Mouse (Mus musculus) lung, embryonic 16.5 days (tissue): ENCODE measurements around the gene Cr2. TPM values are rescaled to one million over a fixed set of nuclear protein-coding genes. Genes with fewer than 3 reads are reported as not detected.

Experiments
- ATAC-seq: fragments of 200-750 bp; cut with Nextera tagmentation; 2 replicates; pipeline ENCODE4 v1.8.0; 2017; ENCODE audit warnings: low read depth, mild to moderate bottlenecking, moderate library complexity
- H3K27ac ChIP-seq: fragments of 300-500 bp; sonication (generic); 2 replicates; pipeline ENCODE4 v1.5.1; 2014; ENCODE audit warnings: mild to moderate bottlenecking, control low read depth, low read length
- H3K27me3 ChIP-seq: fragments of 300-500 bp; sonication (generic); 2 replicates; pipeline ENCODE4 v1.6.1; 2014; ENCODE audit warnings: low read depth, low read length, mixed read lengths; ENCODE audit not compliant: control insufficient read depth, insufficient read depth
- H3K36me3 ChIP-seq: fragments of 300-500 bp; sonication (generic); 2 replicates; pipeline ENCODE4 v1.6.1; 2014; ENCODE audit warnings: low read length; ENCODE audit not compliant: control insufficient read depth, insufficient read depth
- H3K4me1 ChIP-seq: fragments of 300-500 bp; sonication (generic); replicated peaks from 2 replicates; pipeline ENCODE4 v1.6.1; 2014; ENCODE audit warnings: low read length, mixed read lengths; ENCODE audit not compliant: control insufficient read depth, insufficient read depth
- H3K4me2 ChIP-seq: fragments of 300-500 bp; sonication (generic); 2 replicates; pipeline ENCODE4 v1.6.1; 2014; ENCODE audit warnings: low read depth, low read length, control low read depth
- H3K4me3 ChIP-seq: fragments of 300-500 bp; sonication (generic); 2 replicates; pipeline ENCODE4 v1.5.1; 2014; ENCODE audit warnings: mild to moderate bottlenecking, low read length, control low read depth
- H3K9ac ChIP-seq: fragments of 300-500 bp; sonication (generic); 2 replicates; pipeline ENCODE4 v1.6.1; 2014; ENCODE audit warnings: low read length, control low read depth
- H3K9me3 ChIP-seq: fragments of 300-500 bp; sonication (generic); 2 replicates; pipeline ENCODE4 v1.6.1; 2016; ENCODE audit warnings: low read length; ENCODE audit not compliant: control insufficient read depth
- WGBS: fragments of 180-500 bp; shearing (Covaris S2); extraction: QIAGEN DNeasy Blood & Tissue Kit; methylation state at CpG from one replicate; pipeline ENCODE4 v1.1.7; 2014; 5-methylcytosine and 5-hydroxymethylcytosine counted together
- polyA plus RNA-seq: library from polyadenylated mRNA; unstranded; fragments of >200 nt; fragmentation: Nextera tagmentation; extraction: Ambion mirVana; gene quantifications from 2 replicates; pipeline ENCODE4 v1.2.1, GENCODE M21; 2015

Cr2 gene
- polyA plus RNA-seq, 1 experiment from 2014 or later: 0.23 TPM

DNA sequence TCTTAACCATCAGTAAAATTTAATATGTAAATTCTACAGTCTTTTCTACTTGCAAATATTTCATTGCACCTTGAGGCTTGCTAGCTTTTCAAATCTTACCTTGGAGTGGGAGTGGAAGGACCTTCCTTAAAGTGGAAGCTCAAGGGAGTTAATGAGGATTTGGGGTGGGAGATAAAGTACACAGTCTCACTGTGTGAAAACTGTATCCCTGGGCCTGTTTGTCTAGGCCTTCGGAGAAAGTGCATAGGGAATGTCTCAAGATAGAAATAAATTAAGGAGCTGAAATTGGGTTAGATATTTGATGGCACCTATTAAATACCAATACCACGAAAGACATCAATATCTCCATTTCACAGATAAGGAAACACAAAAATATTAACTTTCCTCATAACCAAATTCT, 46.0 kb downstream of the Cr2 start:
- H3K4me3 ChIP-seq: peak overlapping the region; percentile 76
- ATAC-seq: no peak
- peak overlapping the region; percentile 99 for H3K27ac ChIP-seq
- H3K27me3 ChIP-seq: no peaks in the 10 kb centered on the region
- H3K9ac ChIP-seq: peak overlapping the region; percentile 92
- 5% methylated on average over 2 of the region's 2 CpGs for WGBS
- H3K9me3 ChIP-seq: no peaks in the 10 kb centered on the region
- H3K4me1 ChIP-seq: peaks cover 7% of the 10 kb centered on the region
- peaks cover 12% of the 10 kb centered on the region for H3K36me3 ChIP-seq
- H3K4me2 ChIP-seq: peak overlapping the region; percentile 72

DNA sequence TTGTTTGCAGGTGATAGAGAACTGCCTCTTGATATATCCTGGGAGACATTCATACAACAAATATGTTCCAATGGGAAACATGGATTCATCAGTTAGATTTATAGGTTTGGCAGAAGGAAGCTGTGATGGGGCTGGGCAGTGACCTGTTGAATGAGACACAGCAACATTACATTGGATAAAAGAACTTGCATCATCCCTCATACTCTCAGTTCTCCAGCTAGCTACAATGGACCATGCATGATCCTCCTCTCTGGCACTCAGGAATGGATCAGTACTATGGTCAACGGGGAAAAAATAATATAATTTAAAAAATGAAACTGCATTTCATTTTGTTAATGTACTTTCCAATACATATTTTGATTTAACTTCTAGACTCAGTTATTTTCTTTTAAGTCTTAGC, 46.6 kb downstream of the Cr2 start:
- 76% methylated on average over 1 of the region's 1 CpGs for WGBS

DNA sequence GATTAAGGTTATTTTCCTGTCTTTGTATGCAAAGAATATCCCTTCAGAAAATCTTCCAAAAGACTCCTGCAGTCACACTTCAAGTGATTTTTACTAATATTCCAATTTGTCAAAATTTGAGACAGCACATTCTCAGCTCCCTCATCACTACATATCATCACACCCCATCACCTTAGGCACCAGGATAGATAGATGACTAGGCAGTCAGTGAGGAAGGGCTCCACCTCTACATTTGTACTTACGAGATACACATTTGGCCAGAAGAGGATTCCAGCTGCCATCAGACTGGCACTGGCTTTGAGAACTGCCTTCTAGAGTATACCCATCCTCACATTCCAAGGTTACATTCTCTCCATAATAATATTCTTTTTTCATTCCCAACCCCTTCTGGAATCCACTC, 62.1 kb downstream of the Cr2 start:
- no peak for ATAC-seq
- WGBS: 100% methylated on average over 1 of the region's 1 CpGs

More for the DNA sequence above, 46.6 kb downstream of the Cr2 start:
- Histone ChIP-seq H3K9me3 (no peaks in the 10 kb centered on the region), H3K36me3 (peaks cover 12% of the 10 kb centered on the region), H3K27ac (no peak overlapping the region), H3K4me1 (peaks cover 7% of the 10 kb centered on the region), H3K27me3 (no peaks in the 10 kb centered on the region), H3K4me2 (peak overlapping the region; percentile 21; the same call in 1 of the 2 replicates), H3K9ac (no peak overlapping the region), H3K4me3 (no peak overlapping the region)
- ATAC-seq: no peak

DNA sequence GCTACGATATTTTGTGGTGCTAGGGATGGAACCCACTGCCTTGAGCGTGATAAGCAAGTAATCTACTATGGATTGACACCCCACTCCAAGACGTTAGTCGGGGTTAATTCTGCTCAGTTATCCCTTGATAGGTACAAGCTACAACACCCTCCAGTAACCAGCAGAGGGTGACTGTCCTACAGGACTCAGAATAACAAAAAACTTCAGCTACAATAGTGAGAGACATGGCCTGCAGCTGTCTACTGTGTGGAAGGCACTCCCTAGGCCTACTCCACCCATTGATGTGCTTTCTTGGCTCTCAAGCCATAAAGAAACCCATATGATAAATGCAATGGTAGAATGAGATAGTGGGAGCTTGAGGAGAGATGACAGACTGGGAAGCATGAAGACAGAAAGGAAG, 62.9 kb downstream of the Cr2 start:
- peaks cover 26% of the 10 kb centered on the region for H3K36me3 ChIP-seq
- WGBS: 90% methylated on average over 4 of the region's 4 CpGs
- no peak for ATAC-seq

More for the DNA sequence above, 62.1 kb downstream of the Cr2 start:
- Histone ChIP-seq H3K9ac (no peak overlapping the region), H3K4me2 (no peak overlapping the region), H3K9me3 (no peaks in the 10 kb centered on the region), H3K4me3 (no peak overlapping the region), H3K36me3 (peaks cover 26% of the 10 kb centered on the region), H3K4me1 (no peaks in the 10 kb centered on the region), H3K27me3 (no peaks in the 10 kb centered on the region), H3K27ac (no peak overlapping the region)

DNA sequence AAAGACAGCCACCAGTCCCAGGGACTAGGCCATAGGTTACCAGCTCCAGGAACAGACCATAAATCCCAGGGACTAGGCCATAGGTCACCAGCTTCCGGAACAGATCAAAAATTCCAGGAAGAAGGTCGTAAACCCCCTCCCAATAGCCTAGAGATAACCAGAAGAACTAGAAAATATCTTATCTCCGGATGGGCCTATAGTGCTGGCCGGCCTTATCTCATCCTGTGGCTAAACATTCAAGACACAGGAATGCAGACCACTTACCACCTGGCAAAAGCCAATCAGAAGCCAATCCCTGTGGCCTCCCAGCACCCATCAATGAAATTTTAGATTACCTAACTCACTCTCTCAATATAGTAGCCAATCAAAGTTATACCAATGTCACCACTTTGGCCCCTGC, 75.8 kb downstream of the Cr2 start:
- 25% methylated on average over 4 of the region's 4 CpGs for WGBS
- H3K9me3 ChIP-seq: no peaks in the 10 kb centered on the region
- H3K27me3 ChIP-seq: no peaks in the 10 kb centered on the region
- no peak overlapping the region for H3K4me3 ChIP-seq
- H3K4me1 ChIP-seq: no peaks in the 10 kb centered on the region
- no peak for ATAC-seq
- H3K4me2 ChIP-seq: no peak overlapping the region
- no peak overlapping the region for H3K9ac ChIP-seq
- no peak overlapping the region for H3K27ac ChIP-seq
- H3K36me3 ChIP-seq: peaks cover 9% of the 10 kb centered on the region

More for the DNA sequence above, 62.9 kb downstream of the Cr2 start:
- H3K9ac ChIP-seq: no peak overlapping the region
- H3K4me1 ChIP-seq: no peaks in the 10 kb centered on the region
- no peak overlapping the region for H3K4me2 ChIP-seq
- no peak overlapping the region for H3K4me3 ChIP-seq
- no peaks in the 10 kb centered on the region for H3K9me3 ChIP-seq
- H3K27me3 ChIP-seq: no peaks in the 10 kb centered on the region
- H3K27ac ChIP-seq: no peak overlapping the region

DNA sequence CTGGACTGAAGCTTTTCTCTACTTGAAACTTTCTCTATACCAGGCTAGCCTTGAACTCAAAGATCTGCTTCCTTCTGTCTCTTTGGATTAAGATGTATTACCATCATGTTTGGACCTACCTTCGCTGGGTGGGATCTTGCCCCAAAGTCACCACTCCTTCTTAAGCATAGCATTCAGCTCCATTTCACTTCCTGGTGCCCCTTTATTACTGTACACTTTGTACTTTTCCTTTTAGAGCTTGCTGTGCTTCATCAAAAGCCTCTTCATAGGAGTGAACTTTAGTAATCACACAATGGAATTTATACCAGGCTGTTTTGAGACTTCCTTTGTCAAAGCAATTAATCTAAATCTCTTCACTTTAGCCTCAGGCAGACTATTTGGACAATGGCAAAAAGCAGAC, 78.5 kb downstream of the Cr2 start:
- no peaks in the 10 kb centered on the region for H3K27me3 ChIP-seq
- no peak overlapping the region for H3K4me2 ChIP-seq
- no peak for ATAC-seq
- no peaks in the 10 kb centered on the region for H3K4me1 ChIP-seq
- no peaks in the 10 kb centered on the region for H3K9me3 ChIP-seq
- H3K4me3 ChIP-seq: no peak overlapping the region
- 95% methylated on average over 1 of the region's 1 CpGs for WGBS
- H3K27ac ChIP-seq: no peak overlapping the region
- peaks cover 7% of the 10 kb centered on the region; the same call in 1 of the 2 replicates for H3K36me3 ChIP-seq
- no peak overlapping the region for H3K9ac ChIP-seq

DNA sequence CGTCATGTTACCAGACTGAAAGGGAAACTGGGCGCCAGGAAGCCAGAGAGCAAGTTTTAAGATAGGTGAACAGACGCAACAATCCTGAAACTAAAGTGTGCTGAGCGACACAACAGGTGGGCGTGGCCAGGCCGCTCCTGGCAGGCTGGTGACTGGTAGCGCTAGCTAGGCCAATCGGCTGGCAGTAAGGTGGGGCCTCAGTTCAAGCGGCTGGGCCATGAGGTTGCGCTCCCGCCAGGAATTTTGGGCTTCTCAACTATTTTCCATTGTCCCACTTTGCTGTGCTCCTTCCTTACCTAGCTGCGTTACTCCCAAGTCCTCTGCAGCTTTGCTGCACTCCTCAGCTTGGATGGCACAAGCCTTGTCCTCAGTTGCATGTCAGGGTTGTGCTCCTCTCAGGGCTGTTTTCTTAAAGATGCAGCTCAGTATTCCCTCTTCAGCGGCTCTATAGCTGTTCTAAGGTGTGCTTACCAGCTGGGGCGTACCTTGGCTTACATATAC, 84.2 kb downstream of the Cr2 start, which contains the start of gene Cd46:
Gene Cd46 (minus strand): TSS at position 30 of the 501 bp plus-strand sequence.
- Histone ChIP-seq H3K9ac (peak within 1 kb of the TSS; percentile 59), H3K9me3 (no peaks in the 10 kb centered on the region), H3K4me2 (peak within 1 kb of the TSS; percentile 51), H3K36me3 (0 out of 2 replicates have a peak, but pooled peaks cover 2% of the 10 kb centered on the region), H3K27me3 (no peaks in the 10 kb centered on the region), H3K27ac (peak within 1 kb of the TSS; percentile 47; the same call in 1 of the 2 replicates), H3K4me3 (peak within 1 kb of the TSS; percentile 47), H3K4me1 (no peaks in the 10 kb centered on the region)
- peak; percentile 99 for ATAC-seq
- 5% methylated on average over 14 of the region's 14 CpGs for whole genome bisulfite sequencing

DNA sequence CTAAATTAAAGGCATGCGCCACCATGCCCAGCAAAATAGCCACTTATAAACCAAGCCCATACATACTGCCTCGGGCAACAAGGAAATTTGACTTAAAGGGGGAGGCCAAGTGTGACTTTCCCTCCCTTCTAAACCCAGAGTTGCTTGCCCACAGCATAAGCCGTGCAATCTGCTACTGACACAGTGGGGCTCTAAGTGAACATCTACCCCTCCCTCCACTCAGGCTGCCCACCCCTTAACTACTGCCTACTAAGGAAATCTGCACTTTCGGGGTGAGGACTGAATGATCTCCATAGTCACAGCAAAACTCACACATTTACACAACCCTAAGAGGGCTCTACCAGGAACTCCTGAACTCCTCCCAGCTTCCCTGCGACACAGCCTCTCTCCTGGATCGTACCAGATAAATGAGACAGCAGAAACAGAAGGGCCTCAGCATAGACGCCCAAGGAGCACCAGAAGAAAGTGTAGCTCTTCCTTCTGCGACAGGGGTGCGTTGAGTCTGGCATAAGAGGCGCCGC, 84.8 kb downstream of the Cr2 start:
- 0 out of 2 replicates have a peak, but pooled peaks cover 2% of the 10 kb centered on the region for H3K36me3 ChIP-seq
- no peaks in the 10 kb centered on the region for H3K9me3 ChIP-seq
- peak overlapping the region; percentile 51 for H3K4me2 ChIP-seq
- H3K4me3 ChIP-seq: peak overlapping the region; percentile 47
- no peaks in the 10 kb centered on the region for H3K4me1 ChIP-seq
- peak overlapping the region; percentile 47; the same call in 1 of the 2 replicates for H3K27ac ChIP-seq
- 16% methylated on average over 11 of the region's 11 CpGs for WGBS
- no peaks in the 10 kb centered on the region for H3K27me3 ChIP-seq
- peak overlapping the region; percentile 59 for H3K9ac ChIP-seq
- ATAC-seq: peak; percentile 83
